41 mouse cellular contexts compared by ENCODE assay signal in the genomic region with DNA sequence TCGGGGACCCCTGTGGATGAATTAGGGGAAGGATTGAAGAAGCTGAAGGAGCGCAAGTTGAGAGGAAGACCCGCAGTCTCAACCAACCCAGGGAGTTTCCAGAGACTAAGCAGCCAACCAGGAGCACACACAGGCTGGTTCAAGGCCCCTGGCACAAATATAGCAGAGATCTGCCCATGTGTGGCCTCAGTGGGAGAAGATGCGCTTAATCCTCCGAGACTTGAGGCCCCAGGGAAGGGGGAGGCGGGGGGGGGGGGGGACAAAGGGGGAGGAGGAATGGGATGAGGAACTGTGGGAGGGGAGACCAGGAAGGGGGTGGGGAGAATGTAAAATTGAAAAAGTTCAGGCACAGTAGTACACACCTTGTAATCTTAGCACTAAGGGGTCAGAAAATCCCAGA. TPM values are rescaled to one million over a fixed set of nuclear protein-coding genes. Genes with fewer than 3 reads are reported as not detected.
"Had no signal": no experiment of that assay in that cellular context is flagged by ENCODE, and none has a peak within 500 bp of the region (broad histone marks: within the 10 kb centered on the region; RNA-seq: fewer than 3 reads in every experiment).

No protein-coding gene starts in this region.

- DNase-seq: gastrocnemius, adult 2 months; gastrocnemius, postnatal 10 days; gastrocnemius, postnatal 25 days; heart, adult 18-20 months; heart, postnatal 10 days; kidney, adult 11 months; kidney, adult 2 months; kidney, adult 9 months; kidney, postnatal 14 days; kidney, postnatal 36 days; liver; liver, embryonic 13.5 days had no signal

- H3K9me3 ChIP-seq: heart, embryonic 10.5 days; heart, embryonic 12.5 days; hindbrain, embryonic 13.5 days; hindbrain, embryonic 15.5 days; kidney, embryonic 15.5 days; limb, embryonic 10.5 days; limb, embryonic 12.5 days; liver, embryonic 13.5 days; liver, embryonic 15.5 days had no signal

- H3K27ac ChIP-seq: gastrocnemius, adult 2 months; heart, embryonic 10.5 days; hindbrain, embryonic 13.5 days; hindbrain, embryonic 15.5 days; hindbrain, postnatal 0 days; kidney, embryonic 15.5 days; kidney, postnatal 0 days; left cerebral cortex, adult 2 months; limb, embryonic 10.5 days; limb, embryonic 12.5 days; liver, embryonic 13.5 days; liver, embryonic 15.5 days had no signal

- H3K27me3 ChIP-seq: heart, embryonic 12.5 days; hindbrain, embryonic 13.5 days; hindbrain, embryonic 15.5 days; kidney, embryonic 15.5 days; limb, embryonic 12.5 days; liver, embryonic 13.5 days; liver, embryonic 15.5 days had no signal

- H3K36me3 ChIP-seq: heart, embryonic 10.5 days; heart, embryonic 12.5 days; hindbrain, embryonic 13.5 days; hindbrain, embryonic 15.5 days; kidney, embryonic 15.5 days; limb, embryonic 10.5 days; limb, embryonic 12.5 days; liver, embryonic 13.5 days; liver, embryonic 15.5 days had no signal

- H3K4me1 ChIP-seq: hindbrain, embryonic 13.5 days; hindbrain, embryonic 15.5 days; limb, embryonic 10.5 days; liver, embryonic 13.5 days; liver, embryonic 15.5 days had no signal

- H3K9ac ChIP-seq: heart, embryonic 12.5 days; hindbrain, embryonic 13.5 days; hindbrain, embryonic 15.5 days; kidney, embryonic 15.5 days; limb, embryonic 12.5 days; liver, embryonic 13.5 days; liver, embryonic 15.5 days had no signal

- H3K4me3 ChIP-seq: gastrocnemius, adult 2 months; heart, embryonic 10.5 days; heart, embryonic 12.5 days; hindbrain, embryonic 13.5 days; hindbrain, embryonic 15.5 days; kidney, embryonic 15.5 days; left cerebral cortex, adult 2 months; limb, embryonic 10.5 days; limb, embryonic 12.5 days; liver, embryonic 13.5 days; liver, embryonic 15.5 days had no signal

RNA-seq across cellular contexts. Expression of a gene that starts 37.3 kb away (rescaled TPM):
- total RNA-seq: gastrocnemius, adult 2 months; gastrocnemius, postnatal 10 days; gastrocnemius, postnatal 25 days; gastrocnemius, postnatal 4 days; granulocyte monocyte progenitor cell, adult 5-6 weeks; heart, adult 18-20 months; heart, adult 8-10 months; heart, postnatal 10 days; heart, postnatal 25 days; hematopoietic stem cell, adult 5-6 weeks; hindbrain, postnatal 0 days; layer of hippocampus, adult 18-20 months; layer of hippocampus, postnatal 10 days; layer of hippocampus, postnatal 25 days; left cerebral cortex, adult 2 months; left cerebral cortex, postnatal 14 days; left cerebral cortex, postnatal 36 days had no signal
- polyA plus RNA-seq: heart, embryonic 10.5 days; heart, embryonic 12.5 days; heart, embryonic 14.5 days; heart, embryonic 16.5 days; hindbrain, embryonic 11.5 days; hindbrain, embryonic 13.5 days; hindbrain, embryonic 15.5 days; hindbrain, postnatal 0 days; intestine, embryonic 14.5 days; intestine, embryonic 16.5 days; kidney, adult 2 months; kidney, embryonic 15.5 days; kidney, postnatal 0 days; large intestine, adult 2 months; limb, embryonic 10.5 days; limb, embryonic 12.5 days; limb, embryonic 14.5 days; liver, embryonic 11.5 days; liver, embryonic 13.5 days; liver, embryonic 15.5 days had no signal
